Mouse (Mus musculus): ENCODE measurements around the gene Arhgef12.

GRCm38 (mm10) chr9:42962506-42962905 is 144.5 kb downstream of the Arhgef12 start:
- no peak for TF ChIP-seq EP300 (optimal IDR thresholded peaks at IDR 0.05)
- TF ChIP-seq CTCF (IDR thresholded peaks at IDR 0.05; ENCODE audit: low read depth): no peak
